8 mouse cellular contexts compared by ENCODE assay signal in genomic region chr10:80928586-80929298, GRCm38 (mm10). TPM values are rescaled to one million over a fixed set of nuclear protein-coding genes. Genes with fewer than 3 reads are reported as not detected.
A peak's percentile ranks its signal among the peaks of the same experiment; 100 is the strongest.
DNase-seq lines count a peak whose midpoint lies in the region; ATAC-seq and TF ChIP-seq lines count a peak whose summit lies in the region.

No protein-coding gene starts in this region.

- TF ChIP-seq CTCF in bone marrow, adult 2 months (IDR thresholded peaks at IDR 0.05; ENCODE audit: control insufficient read depth, insufficient read depth, low read length) = peak; percentile 95
- TF ChIP-seq CTCF in midbrain, postnatal 0 days (IDR thresholded peaks at IDR 0.05) = peak; percentile 93

- H3K27me3 ChIP-seq in embryonic facial prominence, embryonic 14.5 days (replicated peaks; ENCODE audit: control insufficient read depth, insufficient read depth, low read length) = peaks cover 15% of the 10 kb centered on the region
- peaks cover 31% of the 10 kb centered on the region for H3K27me3 ChIP-seq in kidney, embryonic 14.5 days (ENCODE audit: control insufficient read depth, insufficient read depth, low read length)
- peaks cover 3% of the 10 kb centered on the region; the same call in 1 of the 2 replicates for H3K27me3 ChIP-seq in limb, embryonic 15.5 days
- peaks cover 23% of the 10 kb centered on the region for H3K27me3 ChIP-seq in midbrain, postnatal 0 days (ENCODE audit: insufficient read depth, low read length)

- peak; percentile 97 for DNase-seq in A20 (ENCODE audit: low read depth, low spot score)
- peak; percentile 95 for DNase-seq in embryonic facial prominence, embryonic 14.5 days (ENCODE audit: low spot score)
- peak; percentile 90 to 92 for DNase-seq in heart, adult 9 months (ENCODE audit: low spot score in 2 of 2)
- DNase-seq in midbrain, postnatal 0 days (ENCODE audit: low spot score) = peak; percentile 88
- DNase-seq in spleen, postnatal 10 days (ENCODE audit: low spot score in 2 of 2) = peak; percentile 68 to 88

- H3K9ac ChIP-seq in embryonic facial prominence, embryonic 14.5 days (ENCODE audit: low read depth, low read length) = peak overlapping the region; percentile 67
- peak overlapping the region; percentile 49; the same call in 1 of the 2 replicates for H3K9ac ChIP-seq in kidney, embryonic 14.5 days (ENCODE audit: low read depth, low read length)
- H3K9ac ChIP-seq in limb, embryonic 15.5 days = peak overlapping the region; percentile 55
- H3K9ac ChIP-seq in midbrain, postnatal 0 days (replicated peaks; ENCODE audit: low read length, poor library complexity, severe bottlenecking) = peak overlapping the region; percentile 66

- TF ChIP-seq POLR2A in bone marrow, adult 2 months (IDR thresholded peaks at IDR 0.05; ENCODE audit: borderline replicate concordance, control insufficient read depth, low read depth, low read length) = 0 out of 2 replicates have a peak, but pooled peaks have one; percentile 29

- peak; percentile 37 for ATAC-seq in embryonic facial prominence, embryonic 14.5 days (ENCODE audit: low read depth)
- ATAC-seq in kidney, embryonic 14.5 days (ENCODE audit: low FRiP score, low TSS enrichment) = peak; percentile 20
- ATAC-seq in limb, embryonic 15.5 days (ENCODE audit: insufficient number of reproducible peaks, low FRiP score, low TSS enrichment, low read depth) = no peak
- ATAC-seq in midbrain, postnatal 0 days (ENCODE audit: low FRiP score) = peak; percentile 28; the same call in 1 of the 2 replicates

- H3K27ac ChIP-seq in bone marrow, adult 2 months (ENCODE audit: control insufficient read depth, insufficient read depth, low read depth, low read length, poor library complexity) = peak overlapping the region; percentile 82
- peak overlapping the region; percentile 93 for H3K27ac ChIP-seq in embryonic facial prominence, embryonic 14.5 days (replicated peaks; ENCODE audit: low read depth, low read length)
- peak overlapping the region; percentile 81; the same call in 1 of the 2 replicates for H3K27ac ChIP-seq in kidney, embryonic 14.5 days (ENCODE audit: low read depth, low read length)
- H3K27ac ChIP-seq in limb, embryonic 15.5 days = peak overlapping the region; percentile 95
- 0 out of 2 replicates have a peak overlapping the region, but pooled peaks have one; percentile 44 for H3K27ac ChIP-seq in midbrain, postnatal 0 days (ENCODE audit: low read depth, low read length)

- under 1% methylated on average over 48 of the region's 48 CpGs for WGBS in bone marrow, adult 2 months
- 0% methylated on average over 26 of the region's 48 CpGs for WGBS in embryonic facial prominence, embryonic 14.5 days
- under 1% methylated on average over 48 of the region's 48 CpGs for WGBS in kidney, embryonic 14.5 days
- under 1% methylated on average over 46 of the region's 48 CpGs for WGBS in limb, embryonic 15.5 days
- under 1% methylated on average over 47 of the region's 48 CpGs for WGBS in midbrain, postnatal 0 days

- no peaks in the 10 kb centered on the region for H3K9me3 ChIP-seq in embryonic facial prominence, embryonic 14.5 days (ENCODE audit: control insufficient read depth, low read length)
- H3K9me3 ChIP-seq in kidney, embryonic 14.5 days (ENCODE audit: control insufficient read depth, low read length) = no peaks in the 10 kb centered on the region
- H3K9me3 ChIP-seq in limb, embryonic 15.5 days = no peaks in the 10 kb centered on the region
- no peaks in the 10 kb centered on the region for H3K9me3 ChIP-seq in midbrain, postnatal 0 days (ENCODE audit: low read length)

- peaks cover 3% of the 10 kb centered on the region; the same call in 1 of the 2 replicates for H3K4me1 ChIP-seq in bone marrow, adult 2 months (ENCODE audit: control insufficient read depth, insufficient read depth, low read length)
- H3K4me1 ChIP-seq in embryonic facial prominence, embryonic 14.5 days (ENCODE audit: control insufficient read depth, insufficient read depth, low read length) = peaks cover 33% of the 10 kb centered on the region
- peaks cover 37% of the 10 kb centered on the region for H3K4me1 ChIP-seq in kidney, embryonic 14.5 days (ENCODE audit: control insufficient read depth, insufficient read depth, low read length)
- H3K4me1 ChIP-seq in limb, embryonic 15.5 days = peaks cover 46% of the 10 kb centered on the region
- peaks cover 11% of the 10 kb centered on the region; the same call in 1 of the 2 replicates for H3K4me1 ChIP-seq in midbrain, postnatal 0 days (ENCODE audit: insufficient read depth, low read length)

- peak overlapping the region; percentile 94 for H3K4me2 ChIP-seq in embryonic facial prominence, embryonic 14.5 days (ENCODE audit: low read depth, low read length)
- H3K4me2 ChIP-seq in kidney, embryonic 14.5 days (replicated peaks; ENCODE audit: low read depth, low read length) = peak overlapping the region; percentile 85
- H3K4me2 ChIP-seq in limb, embryonic 15.5 days = peak overlapping the region; percentile 94
- peak overlapping the region; percentile 87 for H3K4me2 ChIP-seq in midbrain, postnatal 0 days (ENCODE audit: low read depth, low read length, poor library complexity, severe bottlenecking)

- no peaks in the 10 kb centered on the region for H3K36me3 ChIP-seq in embryonic facial prominence, embryonic 14.5 days (ENCODE audit: control insufficient read depth, insufficient read depth, low read length)
- no peaks in the 10 kb centered on the region for H3K36me3 ChIP-seq in kidney, embryonic 14.5 days (ENCODE audit: control insufficient read depth, insufficient read depth, low read length)
- no peaks in the 10 kb centered on the region for H3K36me3 ChIP-seq in limb, embryonic 15.5 days
- no peaks in the 10 kb centered on the region for H3K36me3 ChIP-seq in midbrain, postnatal 0 days (ENCODE audit: insufficient read depth, low read length)

- H3K4me3 ChIP-seq in bone marrow, adult 2 months (replicated peaks; ENCODE audit: control insufficient read depth, low read depth, low read length) = peak overlapping the region; percentile 58
- H3K4me3 ChIP-seq in embryonic facial prominence, embryonic 14.5 days (ENCODE audit: low read depth, low read length) = peak overlapping the region; percentile 63
- peak overlapping the region; percentile 39 for H3K4me3 ChIP-seq in kidney, embryonic 14.5 days (ENCODE audit: low read length)
- H3K4me3 ChIP-seq in limb, embryonic 15.5 days = peak overlapping the region; percentile 67
- H3K4me3 ChIP-seq in midbrain, postnatal 0 days (ENCODE audit: low read depth, low read length) = peak overlapping the region; percentile 48

RNA-seq across cellular contexts. Expression of gene Gadd45b, which starts 1.1 kb away (rescaled TPM):
- 6.3 and 17.9 TPM in 2 replicates for polyA plus RNA-seq in bone marrow, adult 2 months (2011; ENCODE audit: insufficient read depth, insufficient read length, low replicate concordance, missing spikeins)
- 35.5 and 39.9 TPM in 2 replicates for polyA plus RNA-seq in embryonic facial prominence, embryonic 14.5 days (2014; fragmentation: Nextera tagmentation; extraction: Ambion mirVana)
- 16.1 and 16.3 TPM in 2 replicates for polyA plus RNA-seq in kidney, embryonic 14.5 days (2014; fragmentation: Nextera tagmentation; extraction: Ambion mirVana)
- 44.4 and 44.7 TPM in 2 replicates for polyA plus RNA-seq in limb, embryonic 15.5 days (2015; fragmentation: Nextera tagmentation; extraction: Ambion mirVana)
- 3.5 and 7.3 TPM in 2 replicates for total RNA-seq in midbrain, postnatal 0 days (2014; rRNA removed)
- 5.0 and 6.4 TPM in 2 replicates for polyA plus RNA-seq in midbrain, postnatal 0 days (2015; fragmentation: Nextera tagmentation; extraction: Ambion mirVana)

RNA-seq across cellular contexts. Expression of gene Lmnb2, which starts 10.7 kb away (rescaled TPM):
- 10.7 and 29.8 TPM in 2 replicates for polyA plus RNA-seq in bone marrow, adult 2 months (2011; ENCODE audit: insufficient read depth, insufficient read length, low replicate concordance, missing spikeins)
- polyA plus RNA-seq in embryonic facial prominence, embryonic 14.5 days (2014; fragmentation: Nextera tagmentation; extraction: Ambion mirVana) = 21.6 and 22.9 TPM in 2 replicates
- 16.0 and 17.1 TPM in 2 replicates for polyA plus RNA-seq in kidney, embryonic 14.5 days (2014; fragmentation: Nextera tagmentation; extraction: Ambion mirVana)
- 51.6 and 58.2 TPM in 2 replicates for polyA plus RNA-seq in limb, embryonic 15.5 days (2015; fragmentation: Nextera tagmentation; extraction: Ambion mirVana)
- total RNA-seq in midbrain, postnatal 0 days (2014; rRNA removed) = 40.2 and 47.3 TPM in 2 replicates
- polyA plus RNA-seq in midbrain, postnatal 0 days (2015; fragmentation: Nextera tagmentation; extraction: Ambion mirVana) = 22.6 and 22.7 TPM in 2 replicates

RNA-seq across cellular contexts. Expression of gene Timm13, which starts 28.0 kb away (rescaled TPM):
- 78.1 and 118 TPM in 2 replicates for polyA plus RNA-seq in bone marrow, adult 2 months (2011; ENCODE audit: insufficient read depth, insufficient read length, low replicate concordance, missing spikeins)
- polyA plus RNA-seq in embryonic facial prominence, embryonic 14.5 days (2014; fragmentation: Nextera tagmentation; extraction: Ambion mirVana) = 325 and 348 TPM in 2 replicates
- polyA plus RNA-seq in kidney, embryonic 14.5 days (2014; fragmentation: Nextera tagmentation; extraction: Ambion mirVana) = 391 and 501 TPM in 2 replicates
- polyA plus RNA-seq in limb, embryonic 15.5 days (2015; fragmentation: Nextera tagmentation; extraction: Ambion mirVana) = 312 and 329 TPM in 2 replicates
- 153 and 267 TPM in 2 replicates for total RNA-seq in midbrain, postnatal 0 days (2014; rRNA removed)
- 362 and 384 TPM in 2 replicates for polyA plus RNA-seq in midbrain, postnatal 0 days (2015; fragmentation: Nextera tagmentation; extraction: Ambion mirVana)

RNA-seq across cellular contexts. Expression of gene Tmprss9, which starts 57.1 kb away (rescaled TPM):
- not detected in 2 replicates for polyA plus RNA-seq in bone marrow, adult 2 months (2011; ENCODE audit: insufficient read depth, insufficient read length, low replicate concordance, missing spikeins)
- 0.06 and 0.08 TPM in 2 replicates for polyA plus RNA-seq in embryonic facial prominence, embryonic 14.5 days (2014; fragmentation: Nextera tagmentation; extraction: Ambion mirVana)
- polyA plus RNA-seq in kidney, embryonic 14.5 days (2014; fragmentation: Nextera tagmentation; extraction: Ambion mirVana) = 0.08 and 0.10 TPM in 2 replicates
- polyA plus RNA-seq in limb, embryonic 15.5 days (2015; fragmentation: Nextera tagmentation; extraction: Ambion mirVana) = 0.05 TPM in 1 of 2 replicates, not detected in the other
- total RNA-seq in midbrain, postnatal 0 days (2014; rRNA removed) = 0.09 and 0.11 TPM in 2 replicates
- polyA plus RNA-seq in midbrain, postnatal 0 days (2015; fragmentation: Nextera tagmentation; extraction: Ambion mirVana) = 0.27 and 0.31 TPM in 2 replicates

Comparison
In these comparisons a context has a peak if more than half of its experiments do, and no peak if none do; other contexts are left out.
1. H3K27ac ChIP-seq: peak in every context shown above with its lines; median percentile 95 in limb, embryonic 15.5 days; 93 in embryonic facial prominence, embryonic 14.5 days; 82 in bone marrow, adult 2 months; 81 in kidney, embryonic 14.5 days; 44 in midbrain, postnatal 0 days.